Mouse (Mus musculus) MN1 (cell line): ENCODE data around the gene Gm21560.
"Not testable (repeated sequence)": the region's sequence is repeated elsewhere in the genome, so short reads cannot be mapped to it uniquely, and the experiment has no call there.

Experiments used
- DNase-seq: peaks from one replicate; pipeline ENCODE4 v3.0.0-alpha.2; 2016; ENCODE audit warnings: low spot score

Gene Gm21560

GRCm38 (mm10) chr14:6219192-6219591 lies at the start of gene Gm21560:
Gm21560 (minus strand) TSS chr14:6219292.
- not testable (repeated sequence) for DNase-seq

GRCm38 (mm10) chr14:6163538-6163937 lies 55.6 kb downstream of the Gm21560 start:
- DNase-seq = not testable (repeated sequence)

GRCm38 (mm10) chr14:6161085-6161484 lies 58.0 kb downstream of the Gm21560 start:
- DNase-seq = not testable (repeated sequence)
